Mouse (Mus musculus) liver, embryonic 13.5 days (tissue): Measurements from ENCODE around the gene Schip1. TPM values are rescaled to one million over a fixed set of nuclear protein-coding genes. Genes with fewer than 3 reads are reported as not detected.

Experiments used
- ATAC-seq: fragments of 200-750 bp; cut with Nextera tagmentation; 2 replicates; pipeline ENCODE4 v1.8.0; 2017; ENCODE audit warnings: low read depth, mild to moderate bottlenecking, moderate number of reproducible peaks, moderate library complexity
- DNase-seq: peaks from one replicate; pipeline ENCODE4 v3.0.0; 2022
- H3K27ac ChIP-seq: fragments of 300-500 bp; sonication (generic); 2 replicates; pipeline ENCODE4 v1.5.1; 2015; ENCODE audit warnings: moderate library complexity, mild to moderate bottlenecking, inconsistent platforms
- H3K27me3 ChIP-seq: fragments of 300-500 bp; sonication (generic); 2 replicates; pipeline ENCODE4 v1.6.1; 2015; ENCODE audit warnings: mild to moderate bottlenecking, inconsistent platforms
- H3K36me3 ChIP-seq: fragments of 300-500 bp; sonication (generic); 2 replicates; pipeline ENCODE4 v1.6.1; 2015; ENCODE audit warnings: mild to moderate bottlenecking, inconsistent platforms
- H3K4me1 ChIP-seq: fragments of 300-500 bp; sonication (generic); replicated peaks from 2 replicates; pipeline ENCODE4 v1.6.1; 2015; ENCODE audit warnings: inconsistent platforms
- H3K4me2 ChIP-seq: fragments of 300-500 bp; sonication (generic); 2 replicates; pipeline ENCODE4 v1.6.1; 2015; ENCODE audit warnings: inconsistent platforms, mild to moderate bottlenecking, moderate library complexity
- H3K4me3 ChIP-seq: fragments of 300-500 bp; sonication (generic); replicated peaks from 2 replicates; pipeline ENCODE4 v1.5.1; 2015; ENCODE audit warnings: mild to moderate bottlenecking, inconsistent platforms
- H3K9ac ChIP-seq: fragments of 300-500 bp; sonication (generic); 2 replicates; pipeline ENCODE4 v1.6.1; 2015; ENCODE audit warnings: mild to moderate bottlenecking, inconsistent platforms
- H3K9me3 ChIP-seq: fragments of 300-500 bp; sonication (generic); replicated peaks from 2 replicates; pipeline ENCODE4 v1.6.1; 2016; ENCODE audit warnings: inconsistent platforms
- WGBS: fragments of 180-500 bp; shearing (Covaris S2); methylation state at CpG from one replicate; pipeline ENCODE4 v1.1.7; 2015; ENCODE audit not compliant: insufficient replicate concordance; 5-methylcytosine and 5-hydroxymethylcytosine counted together
- polyA plus RNA-seq: library from polyadenylated mRNA; unstranded; fragments of >200 nt; fragmentation: Nextera tagmentation; extraction: Ambion mirVana; gene quantifications from 2 replicates; pipeline ENCODE4 v1.2.1, GENCODE M21; 2015

The Schip1 gene
- polyA plus RNA-seq, 1 experiment from 2014 or later: 2.9 TPM

GRCm38 (mm10) chr3:68590436-68590835, 525.8 kb downstream of the Schip1 start:
- DNase-seq: no peak
- H3K27ac ChIP-seq: no peak overlapping the region
- H3K9ac ChIP-seq: no peak overlapping the region
- no peaks in the 10 kb centered on the region for H3K9me3 ChIP-seq
- 77% methylated on average over 8 of the region's 8 CpGs for WGBS
- H3K36me3 ChIP-seq: no peaks in the 10 kb centered on the region
- no peaks in the 10 kb centered on the region for H3K27me3 ChIP-seq
- no peak for ATAC-seq
- no peak overlapping the region for H3K4me3 ChIP-seq
- peaks cover 5% of the 10 kb centered on the region; the same call in 1 of the 2 replicates for H3K4me1 ChIP-seq
- no peak overlapping the region for H3K4me2 ChIP-seq

- Histone ChIP-seq H3K4me2 (no peak overlapping the region), H3K4me1 (peaks cover 5% of the 10 kb centered on the region; the same call in 1 of the 2 replicates), H3K27ac (no peak overlapping the region), H3K36me3 (no peaks in the 10 kb centered on the region), H3K9ac (no peak overlapping the region), H3K27me3 (no peaks in the 10 kb centered on the region), H3K9me3 (no peaks in the 10 kb centered on the region), H3K4me3 (no peak overlapping the region)
- ATAC-seq (no peak), DNase-seq (no peak)
- 63% methylated on average over 10 of the region's 10 CpGs for WGBS
These were observed 528.0 kb downstream of the Schip1 start for GRCm38 (mm10) chr3:68592575-68592974.

- Histone ChIP-seq H3K27me3 (no peaks in the 10 kb centered on the region), H3K27ac (peak overlapping the region; percentile 45; the same call in 1 of the 2 replicates), H3K4me2 (0 out of 2 replicates have a peak overlapping the region, but pooled peaks have one; percentile 15), H3K4me1 (peaks cover 5% of the 10 kb centered on the region; the same call in 1 of the 2 replicates), H3K9me3 (no peaks in the 10 kb centered on the region), H3K4me3 (no peak overlapping the region), H3K9ac (no peak overlapping the region), H3K36me3 (no peaks in the 10 kb centered on the region)
- WGBS: 70% methylated on average over 12 of the region's 12 CpGs
- ATAC-seq: 0 out of 2 replicates have a peak, but pooled peaks have one; percentile 18
- DNase-seq: no peak
These were observed 528.7 kb downstream of the Schip1 start for GRCm38 (mm10) chr3:68593073-68593867.

GRCm38 (mm10) chr3:68595316-68595925, 530.8 kb downstream of the Schip1 start:
- WGBS: 67% methylated on average over 10 of the region's 10 CpGs
- no peaks in the 10 kb centered on the region for H3K36me3 ChIP-seq
- H3K9me3 ChIP-seq: no peaks in the 10 kb centered on the region
- H3K4me2 ChIP-seq: no peak overlapping the region
- ATAC-seq (no peak), DNase-seq (no peak)
- H3K9ac ChIP-seq: no peak overlapping the region
- peaks cover 5% of the 10 kb centered on the region; the same call in 1 of the 2 replicates for H3K4me1 ChIP-seq
- no peak overlapping the region for H3K4me3 ChIP-seq
- no peak overlapping the region for H3K27ac ChIP-seq
- H3K27me3 ChIP-seq: no peaks in the 10 kb centered on the region

- no peak overlapping the region for H3K9ac ChIP-seq
- no peak overlapping the region for H3K4me3 ChIP-seq
- no peaks in the 10 kb centered on the region for H3K27me3 ChIP-seq
- DNase-seq (no peak), ATAC-seq (no peak)
- H3K36me3 ChIP-seq: no peaks in the 10 kb centered on the region
- H3K4me1 ChIP-seq: peaks cover 5% of the 10 kb centered on the region; the same call in 1 of the 2 replicates
- H3K9me3 ChIP-seq: no peaks in the 10 kb centered on the region
- H3K27ac ChIP-seq: no peak overlapping the region
- WGBS: 81% methylated on average over 4 of the region's 4 CpGs
- H3K4me2 ChIP-seq: no peak overlapping the region
These were observed 532.3 kb downstream of the Schip1 start for GRCm38 (mm10) chr3:68596938-68597337.

GRCm38 (mm10) chr3:68602891-68603290, 538.3 kb downstream of the Schip1 start:
- no peak for DNase-seq
- no peak overlapping the region for H3K4me2 ChIP-seq
- H3K4me1 ChIP-seq: no peaks in the 10 kb centered on the region
- no peak for ATAC-seq
- H3K27me3 ChIP-seq: no peaks in the 10 kb centered on the region
- H3K4me3 ChIP-seq: no peak overlapping the region
- H3K36me3 ChIP-seq: no peaks in the 10 kb centered on the region
- H3K27ac ChIP-seq: no peak overlapping the region
- no peaks in the 10 kb centered on the region for H3K9me3 ChIP-seq
- H3K9ac ChIP-seq: no peak overlapping the region
- WGBS: 77% methylated on average over 9 of the region's 9 CpGs

GRCm38 (mm10) chr3:68604467-68604866, 539.9 kb downstream of the Schip1 start:
- H3K36me3 ChIP-seq: no peaks in the 10 kb centered on the region
- H3K27ac ChIP-seq: no peak overlapping the region
- H3K27me3 ChIP-seq: no peaks in the 10 kb centered on the region
- no peak for DNase-seq
- WGBS: 63% methylated on average over 10 of the region's 10 CpGs
- no peaks in the 10 kb centered on the region for H3K4me1 ChIP-seq
- no peak overlapping the region for H3K4me3 ChIP-seq
- H3K4me2 ChIP-seq: no peak overlapping the region
- H3K9me3 ChIP-seq: no peaks in the 10 kb centered on the region
- no peak for ATAC-seq
- no peak overlapping the region for H3K9ac ChIP-seq

- no peaks in the 10 kb centered on the region for H3K4me1 ChIP-seq
- no peak overlapping the region for H3K27ac ChIP-seq
- H3K27me3 ChIP-seq: no peaks in the 10 kb centered on the region
- H3K4me3 ChIP-seq: no peak overlapping the region
- H3K4me2 ChIP-seq: no peak overlapping the region
- no peaks in the 10 kb centered on the region for H3K9me3 ChIP-seq
- H3K36me3 ChIP-seq: no peaks in the 10 kb centered on the region
- 77% methylated on average over 10 of the region's 10 CpGs for WGBS
- ATAC-seq: no peak
- H3K9ac ChIP-seq: no peak overlapping the region
- DNase-seq: no peak
These were observed 540.4 kb downstream of the Schip1 start for GRCm38 (mm10) chr3:68604962-68605361.

- Histone ChIP-seq H3K9ac (no peak overlapping the region), H3K4me3 (no peak overlapping the region), H3K4me1 (no peaks in the 10 kb centered on the region), H3K27me3 (no peaks in the 10 kb centered on the region), H3K27ac (no peak overlapping the region), H3K4me2 (no peak overlapping the region), H3K9me3 (no peaks in the 10 kb centered on the region), H3K36me3 (no peaks in the 10 kb centered on the region)
- WGBS: 68% methylated on average over 7 of the region's 7 CpGs
- no peak for ATAC-seq
- no peak for DNase-seq
These were observed 541.5 kb downstream of the Schip1 start for GRCm38 (mm10) chr3:68605942-68606603.

GRCm38 (mm10) chr3:68606730-68607129, 542.1 kb downstream of the Schip1 start:
- 83% methylated on average over 8 of the region's 8 CpGs for WGBS
- DNase-seq: no peak
- no peaks in the 10 kb centered on the region for H3K9me3 ChIP-seq
- no peak overlapping the region for H3K4me2 ChIP-seq
- H3K4me3 ChIP-seq: no peak overlapping the region
- no peak overlapping the region for H3K27ac ChIP-seq
- no peak overlapping the region for H3K9ac ChIP-seq
- no peaks in the 10 kb centered on the region for H3K4me1 ChIP-seq
- ATAC-seq: no peak
- H3K27me3 ChIP-seq: no peaks in the 10 kb centered on the region
- H3K36me3 ChIP-seq: no peaks in the 10 kb centered on the region

GRCm38 (mm10) chr3:68607336-68607735, 542.7 kb downstream of the Schip1 start:
- 72% methylated on average over 8 of the region's 8 CpGs for WGBS
- Histone ChIP-seq H3K27ac (no peak overlapping the region), H3K36me3 (no peaks in the 10 kb centered on the region), H3K4me3 (no peak overlapping the region), H3K9ac (no peak overlapping the region), H3K4me2 (no peak overlapping the region), H3K9me3 (no peaks in the 10 kb centered on the region), H3K27me3 (no peaks in the 10 kb centered on the region), H3K4me1 (no peaks in the 10 kb centered on the region)
- no peak for DNase-seq
- no peak for ATAC-seq
